Mouse (Mus musculus) thymus, postnatal 0 days (tissue): ENCODE measurements around the gene Slc7a11. TPM values are rescaled to one million over a fixed set of nuclear protein-coding genes. Genes with fewer than 3 reads are reported as not detected.

Experiments used
- DNase-seq: peaks from one replicate; pipeline ENCODE4 v3.0.0-alpha.2; 2015; ENCODE audit warnings: low spot score
- polyA plus RNA-seq: library from polyadenylated mRNA; unstranded; fragments of >200 nt; fragmentation: Nextera tagmentation; extraction: Ambion mirVana; gene quantifications from 2 replicates; pipeline ENCODE4 v1.2.1, GENCODE M21; 2015

Gene Slc7a11
- polyA plus RNA-seq, 1 experiment from 2014 or later, result 14.1 TPM

GRCm38 (mm10) chr3:50406771-50407170 lies 36.6 kb downstream of the Slc7a11 start:
- no peak for DNase-seq

- DNase-seq, result no peak
Observed at GRCm38 (mm10) chr3:50405915-50406314, 37.5 kb downstream of the Slc7a11 start.

GRCm38 (mm10) chr3:50388786-50389185 lies 54.6 kb downstream of the Slc7a11 start:
- DNase-seq, result no peak

- DNase-seq, result no peak
Observed at GRCm38 (mm10) chr3:50388288-50388687, 55.1 kb downstream of the Slc7a11 start.

- no peak for DNase-seq
Observed at GRCm38 (mm10) chr3:50387280-50387679, 56.1 kb downstream of the Slc7a11 start.

GRCm38 (mm10) chr3:50386561-50387221 lies 56.7 kb downstream of the Slc7a11 start:
- DNase-seq, result no peak

- DNase-seq, result no peak
Observed at GRCm38 (mm10) chr3:50386066-50386465, 57.3 kb downstream of the Slc7a11 start.

- no peak for DNase-seq
Observed at GRCm38 (mm10) chr3:50382729-50383128, 60.7 kb downstream of the Slc7a11 start.

GRCm38 (mm10) chr3:50381861-50382693 lies 61.3 kb downstream of the Slc7a11 start:
- DNase-seq, result no peak

- DNase-seq, result peak; percentile 84
Observed at GRCm38 (mm10) chr3:50381160-50381860, 62.1 kb downstream of the Slc7a11 start.

- no peak for DNase-seq
Observed at GRCm38 (mm10) chr3:50379942-50380341, 63.5 kb downstream of the Slc7a11 start.

GRCm38 (mm10) chr3:50375477-50375876 lies 67.9 kb downstream of the Slc7a11 start:
- DNase-seq, result no peak

- DNase-seq, result no peak
Observed at GRCm38 (mm10) chr3:50369791-50370190, 73.6 kb downstream of the Slc7a11 start.

GRCm38 (mm10) chr3:50367175-50367574 lies 76.2 kb downstream of the Slc7a11 start:
- DNase-seq, result no peak

GRCm38 (mm10) chr3:50363659-50364058 lies 79.8 kb downstream of the Slc7a11 start:
- no peak for DNase-seq

- DNase-seq, result no peak
Observed at GRCm38 (mm10) chr3:50347081-50347480, 96.3 kb downstream of the Slc7a11 start.

- no peak for DNase-seq
Observed at GRCm38 (mm10) chr3:50344411-50344810, 99.0 kb downstream of the Slc7a11 start.

GRCm38 (mm10) chr3:50324524-50324923 lies 118.9 kb downstream of the Slc7a11 start:
- DNase-seq, result no peak

GRCm38 (mm10) chr3:50323881-50324280 lies 119.5 kb downstream of the Slc7a11 start:
- DNase-seq, result no peak

- no peak for DNase-seq
Observed at GRCm38 (mm10) chr3:50320862-50321261, 122.6 kb downstream of the Slc7a11 start.

- no peak for DNase-seq
Observed at GRCm38 (mm10) chr3:50318074-50318473, 125.3 kb downstream of the Slc7a11 start.

- DNase-seq, result no peak
Observed at GRCm38 (mm10) chr3:50313816-50314215, 129.6 kb downstream of the Slc7a11 start.
